Mouse (Mus musculus) cortical plate, adult 2 months (tissue): ENCODE results near the gene Prkch.

Experiments used
- CTCF ChIP-seq: fragments of 200-500 bp; IDR thresholded peaks from 2 replicates; pipeline ENCODE4 v1.5.1; 2011; ENCODE audit warnings: mild to moderate bottlenecking, control low read depth, low read length; ENCODE audit not compliant: insufficient read depth; ENCODE audit errors: extremely low read depth
- POLR2A ChIP-seq: fragments of 200-500 bp; IDR thresholded peaks from 2 replicates; pipeline ENCODE4 v1.6.1; 2011; ENCODE audit warnings: mild to moderate bottlenecking, low read length, control low read depth; ENCODE audit not compliant: insufficient read depth; ENCODE audit errors: extremely low read depth

GRCm38 (mm10) chr12:73790571-73791108 lies 206.0 kb downstream of the Prkch start:
- TF ChIP-seq CTCF (no peak), POLR2A (no peak)
